Mouse (Mus musculus) intestine, embryonic 16.5 days (tissue): ENCODE measurements around the gene Coil. TPM values are rescaled to one million over a fixed set of nuclear protein-coding genes. Genes with fewer than 3 reads are reported as not detected.

Experiments used
- ATAC-seq: fragments of 200-750 bp; cut with Nextera tagmentation; 2 replicates; pipeline ENCODE4 v1.8.0; 2017; ENCODE audit warnings: moderate TSS enrichment, moderate library complexity
- H3K27ac ChIP-seq: fragments of 300-500 bp; sonication (generic); 2 replicates; pipeline ENCODE4 v1.5.1; 2014; ENCODE audit warnings: mild to moderate bottlenecking, low read length
- H3K27me3 ChIP-seq: fragments of 300-500 bp; sonication (generic); replicated peaks from 2 replicates; pipeline ENCODE4 v1.6.1; 2014; ENCODE audit warnings: low read length, control low read depth, mixed read lengths; ENCODE audit not compliant: control insufficient read depth, insufficient read depth
- H3K36me3 ChIP-seq: fragments of 300-500 bp; sonication (generic); 2 replicates; pipeline ENCODE4 v1.6.1; 2014; ENCODE audit warnings: low read length, control low read depth; ENCODE audit not compliant: control insufficient read depth, insufficient read depth
- H3K4me1 ChIP-seq: fragments of 300-500 bp; sonication (generic); 2 replicates; pipeline ENCODE4 v1.6.1; 2014; ENCODE audit warnings: low read length, control low read depth, mixed read lengths; ENCODE audit not compliant: control insufficient read depth, insufficient read depth
- H3K4me2 ChIP-seq: fragments of 300-500 bp; sonication (generic); 2 replicates; pipeline ENCODE4 v1.6.1; 2014; ENCODE audit warnings: low read depth, low read length, control low read depth
- H3K4me3 ChIP-seq: fragments of 300-500 bp; sonication (generic); 2 replicates; pipeline ENCODE4 v1.5.1; 2014; ENCODE audit warnings: mild to moderate bottlenecking, low read length
- H3K9ac ChIP-seq: fragments of 300-500 bp; sonication (generic); 2 replicates; pipeline ENCODE4 v1.6.1; 2014; ENCODE audit warnings: low read depth, low read length
- H3K9me3 ChIP-seq: fragments of 300-500 bp; sonication (generic); 2 replicates; pipeline ENCODE4 v1.6.1; 2016; ENCODE audit warnings: low read length, control low read depth; ENCODE audit not compliant: control insufficient read depth
- WGBS: fragments of 180-500 bp; shearing (Covaris S2); extraction: QIAGEN DNeasy Blood & Tissue Kit; methylation state at CpG from one replicate; pipeline ENCODE4 v1.1.7; 2014; 5-methylcytosine and 5-hydroxymethylcytosine counted together
- polyA plus RNA-seq: library from polyadenylated mRNA; unstranded; fragments of >200 nt; fragmentation: Nextera tagmentation; extraction: Ambion mirVana; gene quantifications from 2 replicates; pipeline ENCODE4 v1.2.1, GENCODE M21; 2015

Coil gene
- polyA plus RNA-seq, 1 experiment from 2014 or later = 10.1 TPM

- Histone ChIP-seq H3K9ac (no peak overlapping the region), H3K4me3 (no peak overlapping the region), H3K4me1 (0 out of 2 replicates have a peak, but pooled peaks cover 4% of the 10 kb centered on the region), H3K9me3 (no peaks in the 10 kb centered on the region), H3K27me3 (no peaks in the 10 kb centered on the region), H3K36me3 (peaks cover 7% of the 10 kb centered on the region; the same call in 1 of the 2 replicates), H3K27ac (no peak overlapping the region), H3K4me2 (no peak overlapping the region)
- no peak for ATAC-seq
- 87% methylated on average over 7 of the region's 8 CpGs for WGBS
Measured at GRCm38 (mm10) chr11:88945971-88946585, 24.0 kb upstream of the Coil start.

- Histone ChIP-seq H3K9me3 (no peaks in the 10 kb centered on the region), H3K4me1 (peaks cover 4% of the 10 kb centered on the region; the same call in 1 of the 2 replicates), H3K9ac (no peak overlapping the region), H3K36me3 (0 out of 2 replicates have a peak, but pooled peaks cover 3% of the 10 kb centered on the region), H3K4me2 (no peak overlapping the region), H3K4me3 (no peak overlapping the region), H3K27ac (no peak overlapping the region), H3K27me3 (no peaks in the 10 kb centered on the region)
- 65% methylated on average over 8 of the region's 8 CpGs for WGBS
- no peak for ATAC-seq
Measured at GRCm38 (mm10) chr11:88948896-88949295, 21.2 kb upstream of the Coil start.

- no peak overlapping the region for H3K27ac ChIP-seq
- no peak for ATAC-seq
- WGBS = 78% methylated on average over 8 of the region's 8 CpGs
Measured at GRCm38 (mm10) chr11:88949802-88950639, 20.0 kb upstream of the Coil start.

GRCm38 (mm10) chr11:88950640-88951250 is 19.3 kb upstream of the Coil start:
- no peak for ATAC-seq
- 75% methylated on average over 13 of the region's 13 CpGs for WGBS

More at GRCm38 (mm10) chr11:88949802-88950639, 20.0 kb upstream of the Coil start:
- peaks cover 8% of the 10 kb centered on the region; the same call in 1 of the 2 replicates for H3K4me1 ChIP-seq
- no peak overlapping the region for H3K4me3 ChIP-seq
- no peaks in the 10 kb centered on the region for H3K9me3 ChIP-seq
- no peak overlapping the region for H3K4me2 ChIP-seq
- H3K9ac ChIP-seq = no peak overlapping the region
- no peaks in the 10 kb centered on the region for H3K36me3 ChIP-seq
- H3K27me3 ChIP-seq = no peaks in the 10 kb centered on the region

GRCm38 (mm10) chr11:88951576-88951975 is 18.5 kb upstream of the Coil start:
- H3K4me1 ChIP-seq = peaks cover 11% of the 10 kb centered on the region; the same call in 1 of the 2 replicates
- no peaks in the 10 kb centered on the region for H3K27me3 ChIP-seq
- H3K9me3 ChIP-seq = no peaks in the 10 kb centered on the region
- no peak overlapping the region for H3K4me3 ChIP-seq
- H3K27ac ChIP-seq = no peak overlapping the region
- 90% methylated on average over 2 of the region's 2 CpGs for WGBS
- no peaks in the 10 kb centered on the region for H3K36me3 ChIP-seq
- no peak for ATAC-seq
- no peak overlapping the region for H3K4me2 ChIP-seq
- no peak overlapping the region for H3K9ac ChIP-seq

More at GRCm38 (mm10) chr11:88950640-88951250, 19.3 kb upstream of the Coil start:
- no peak overlapping the region for H3K9ac ChIP-seq
- H3K27ac ChIP-seq = no peak overlapping the region
- H3K4me3 ChIP-seq = no peak overlapping the region
- H3K36me3 ChIP-seq = no peaks in the 10 kb centered on the region
- H3K4me2 ChIP-seq = no peak overlapping the region
- peaks cover 10% of the 10 kb centered on the region; the same call in 1 of the 2 replicates for H3K4me1 ChIP-seq
- no peaks in the 10 kb centered on the region for H3K27me3 ChIP-seq
- no peaks in the 10 kb centered on the region for H3K9me3 ChIP-seq

- Histone ChIP-seq H3K4me1 (peaks cover 11% of the 10 kb centered on the region; the same call in 1 of the 2 replicates), H3K36me3 (no peaks in the 10 kb centered on the region), H3K27me3 (no peaks in the 10 kb centered on the region), H3K4me3 (no peak overlapping the region), H3K27ac (no peak overlapping the region), H3K9me3 (no peaks in the 10 kb centered on the region), H3K4me2 (no peak overlapping the region), H3K9ac (no peak overlapping the region)
- WGBS = 93% methylated on average over 5 of the region's 5 CpGs
- ATAC-seq = no peak
Measured at GRCm38 (mm10) chr11:88952117-88952516, 17.9 kb upstream of the Coil start.

- no peak overlapping the region for H3K4me3 ChIP-seq
- no peaks in the 10 kb centered on the region for H3K9me3 ChIP-seq
- peaks cover 11% of the 10 kb centered on the region; the same call in 1 of the 2 replicates for H3K4me1 ChIP-seq
- WGBS = 77% methylated on average over 3 of the region's 3 CpGs
- no peak overlapping the region for H3K27ac ChIP-seq
- no peak for ATAC-seq
- H3K36me3 ChIP-seq = no peaks in the 10 kb centered on the region
- no peak overlapping the region for H3K9ac ChIP-seq
- H3K4me2 ChIP-seq = no peak overlapping the region
- no peaks in the 10 kb centered on the region for H3K27me3 ChIP-seq
Measured at GRCm38 (mm10) chr11:88953582-88953981, 16.5 kb upstream of the Coil start.

GRCm38 (mm10) chr11:88954803-88955202 is 15.2 kb upstream of the Coil start:
- Histone ChIP-seq H3K4me1 (peaks cover 11% of the 10 kb centered on the region; the same call in 1 of the 2 replicates), H3K27me3 (no peaks in the 10 kb centered on the region), H3K4me2 (peak overlapping the region; percentile 54), H3K9ac (peak overlapping the region; percentile 64), H3K4me3 (peak overlapping the region; percentile 57), H3K9me3 (no peaks in the 10 kb centered on the region), H3K36me3 (no peaks in the 10 kb centered on the region), H3K27ac (peak overlapping the region; percentile 72)
- ATAC-seq = peak; percentile 83
- WGBS = under 1% methylated on average over 4 of the region's 4 CpGs
